Mouse (Mus musculus): ENCODE measurements around the gene Rsc1a1.

GRCm38 (mm10) chr4:141680892-141681291, 4.5 kb downstream of the Rsc1a1 start:
- no peak for TF ChIP-seq GATA1 (IDR thresholded peaks at IDR 0.05; ENCODE audit: borderline replicate concordance, low read length)
- TF ChIP-seq FLI1 (IDR thresholded peaks at IDR 0.05; ENCODE audit: low read length): no peak
